Mouse (Mus musculus) forebrain, embryonic 14.5 days (tissue): Measurements from ENCODE around the gene Cacna2d3. TPM values are rescaled to one million over a fixed set of nuclear protein-coding genes. Genes with fewer than 3 reads are reported as not detected.

Experiments
- ATAC-seq: fragments of 200-750 bp; cut with Nextera tagmentation; 2 replicates; pipeline ENCODE4 v1.8.0; 2017; ENCODE audit warnings: mild to moderate bottlenecking, moderate library complexity
- DNase-seq: peaks from one replicate; pipeline ENCODE4 v3.0.0-alpha.2; 2015; ENCODE audit warnings: low spot score
- H3K27ac ChIP-seq: fragments of 300-500 bp; sonication (generic); 2 replicates; pipeline ENCODE4 v1.5.1; 2014; ENCODE audit warnings: low read depth, mild to moderate bottlenecking, control low read depth, low read length, moderate library complexity
- H3K27me3 ChIP-seq: fragments of 300-500 bp; sonication (generic); replicated peaks from 2 replicates; pipeline ENCODE4 v1.6.1; 2014; ENCODE audit warnings: low read length, control low read depth, mixed read lengths; ENCODE audit not compliant: control insufficient read depth, insufficient read depth
- H3K36me3 ChIP-seq: fragments of 300-500 bp; sonication (generic); 2 replicates; pipeline ENCODE4 v1.6.1; 2014; ENCODE audit warnings: low read length, control low read depth; ENCODE audit not compliant: control insufficient read depth, insufficient read depth
- H3K4me1 ChIP-seq: fragments of 300-500 bp; sonication (generic); 2 replicates; pipeline ENCODE4 v1.6.1; 2014; ENCODE audit warnings: antibody characterized with exemption, low read length, control low read depth; ENCODE audit not compliant: control insufficient read depth, insufficient read depth
- H3K4me2 ChIP-seq: fragments of 300-500 bp; sonication (generic); 2 replicates; pipeline ENCODE4 v1.6.1; 2014; ENCODE audit warnings: mild to moderate bottlenecking, control low read depth, low read length
- H3K4me3 ChIP-seq: fragments of 300-500 bp; sonication (generic); 2 replicates; pipeline ENCODE4 v1.5.1; 2014; ENCODE audit warnings: low read depth, low read length, control low read depth
- H3K9ac ChIP-seq: fragments of 300-500 bp; sonication (generic); 2 replicates; pipeline ENCODE4 v1.6.1; 2014; ENCODE audit warnings: mild to moderate bottlenecking, low read length, control low read depth, moderate library complexity
- H3K9me3 ChIP-seq: fragments of 300-500 bp; sonication (generic); replicated peaks from 2 replicates; pipeline ENCODE4 v1.6.1; 2016; ENCODE audit warnings: low read length, control low read depth, mixed read lengths; ENCODE audit not compliant: control insufficient read depth
- WGBS: fragments of 180-500 bp; shearing (Covaris S2); extraction: QIAGEN DNeasy Blood & Tissue Kit; methylation state at CpG from one replicate; pipeline ENCODE4 v1.1.7; 2014; 5-methylcytosine and 5-hydroxymethylcytosine counted together
- polyA plus RNA-seq: library from polyadenylated mRNA; unstranded; fragments of >200 nt; fragmentation: Nextera tagmentation; extraction: Ambion mirVana; gene quantifications from 2 replicates; pipeline ENCODE4 v1.2.1, GENCODE M21; 2014

The Cacna2d3 gene
- polyA plus RNA-seq, 1 experiment from 2014 or later, result 14.5 TPM

- Histone ChIP-seq H3K36me3 (no peaks in the 10 kb centered on the region), H3K4me3 (no peak overlapping the region), H3K27me3 (no peaks in the 10 kb centered on the region), H3K4me2 (peak overlapping the region; percentile 32), H3K27ac (no peak overlapping the region), H3K4me1 (peaks cover 10% of the 10 kb centered on the region), H3K9ac (no peak overlapping the region), H3K9me3 (no peaks in the 10 kb centered on the region)
- ATAC-seq (peak; percentile 66), DNase-seq (peak; percentile 68)
- WGBS, result 4% methylated on average over 4 of the region's 4 CpGs
These were observed 279.2 kb downstream of the Cacna2d3 start for GRCm38 (mm10) chr14:29442476-29442875.

GRCm38 (mm10) chr14:29438666-29439065 lies 283.0 kb downstream of the Cacna2d3 start:
- no peak overlapping the region for H3K4me3 ChIP-seq
- no peaks in the 10 kb centered on the region for H3K27me3 ChIP-seq
- ATAC-seq, result no peak
- no peaks in the 10 kb centered on the region for H3K36me3 ChIP-seq
- H3K9ac ChIP-seq, result no peak overlapping the region
- WGBS, result 85% methylated on average over 7 of the region's 7 CpGs
- no peaks in the 10 kb centered on the region for H3K9me3 ChIP-seq
- H3K27ac ChIP-seq, result no peak overlapping the region
- no peak overlapping the region for H3K4me2 ChIP-seq
- peaks cover 11% of the 10 kb centered on the region for H3K4me1 ChIP-seq
- DNase-seq, result no peak

- Histone ChIP-seq H3K27me3 (no peaks in the 10 kb centered on the region), H3K9me3 (no peaks in the 10 kb centered on the region), H3K4me1 (peaks cover 7% of the 10 kb centered on the region), H3K4me3 (no peak overlapping the region), H3K27ac (no peak overlapping the region), H3K4me2 (no peak overlapping the region), H3K9ac (no peak overlapping the region), H3K36me3 (no peaks in the 10 kb centered on the region)
- WGBS, result 73% methylated on average over 3 of the region's 3 CpGs
- ATAC-seq (no peak), DNase-seq (no peak)
These were observed 283.4 kb downstream of the Cacna2d3 start for GRCm38 (mm10) chr14:29438251-29438650.

- DNase-seq (no peak), ATAC-seq (no peak)
These were observed 286.5 kb downstream of the Cacna2d3 start for GRCm38 (mm10) chr14:29435203-29435602.

GRCm38 (mm10) chr14:29433716-29434115 lies 287.9 kb downstream of the Cacna2d3 start:
- no peak overlapping the region for H3K4me3 ChIP-seq
- no peaks in the 10 kb centered on the region for H3K36me3 ChIP-seq
- H3K9ac ChIP-seq, result no peak overlapping the region
- 54% methylated on average over 3 of the region's 3 CpGs for WGBS
- H3K27me3 ChIP-seq, result no peaks in the 10 kb centered on the region
- H3K4me2 ChIP-seq, result no peak overlapping the region
- no peak overlapping the region; the same call in 1 of the 2 replicates for H3K27ac ChIP-seq
- no peaks in the 10 kb centered on the region for H3K9me3 ChIP-seq
- H3K4me1 ChIP-seq, result peaks cover 2% of the 10 kb centered on the region; the same call in 1 of the 2 replicates
- DNase-seq (no peak), ATAC-seq (no peak)

More at GRCm38 (mm10) chr14:29435203-29435602, 286.5 kb downstream of the Cacna2d3 start:
- peaks cover 2% of the 10 kb centered on the region; the same call in 1 of the 2 replicates for H3K4me1 ChIP-seq
- no peak overlapping the region for H3K27ac ChIP-seq
- H3K9ac ChIP-seq, result no peak overlapping the region
- no peaks in the 10 kb centered on the region for H3K27me3 ChIP-seq
- no peak overlapping the region for H3K4me3 ChIP-seq
- no peaks in the 10 kb centered on the region for H3K36me3 ChIP-seq
- no peaks in the 10 kb centered on the region for H3K9me3 ChIP-seq
- H3K4me2 ChIP-seq, result no peak overlapping the region

- Histone ChIP-seq H3K27me3 (no peaks in the 10 kb centered on the region), H3K36me3 (no peaks in the 10 kb centered on the region), H3K4me2 (no peak overlapping the region), H3K4me3 (no peak overlapping the region), H3K4me1 (peaks cover 2% of the 10 kb centered on the region; the same call in 1 of the 2 replicates), H3K27ac (no peak overlapping the region), H3K9me3 (no peaks in the 10 kb centered on the region), H3K9ac (no peak overlapping the region)
- ATAC-seq, result no peak
- WGBS, result 71% methylated on average over 5 of the region's 5 CpGs
- DNase-seq, result no peak
These were observed 288.5 kb downstream of the Cacna2d3 start for GRCm38 (mm10) chr14:29433076-29433714.

- Histone ChIP-seq H3K36me3 (no peaks in the 10 kb centered on the region), H3K27ac (no peak overlapping the region), H3K9ac (no peak overlapping the region), H3K4me1 (peaks cover 2% of the 10 kb centered on the region; the same call in 1 of the 2 replicates), H3K4me2 (no peak overlapping the region), H3K27me3 (no peaks in the 10 kb centered on the region), H3K9me3 (no peaks in the 10 kb centered on the region), H3K4me3 (no peak overlapping the region)
- 70% methylated on average over 2 of the region's 2 CpGs for WGBS
- DNase-seq (no peak), ATAC-seq (no peak)
These were observed 291.9 kb downstream of the Cacna2d3 start for GRCm38 (mm10) chr14:29429788-29430187.

GRCm38 (mm10) chr14:29425666-29426065 lies 296.0 kb downstream of the Cacna2d3 start:
- no peaks in the 10 kb centered on the region for H3K9me3 ChIP-seq
- no peak overlapping the region for H3K27ac ChIP-seq
- H3K36me3 ChIP-seq, result no peaks in the 10 kb centered on the region
- DNase-seq, result no peak
- no peak overlapping the region for H3K4me2 ChIP-seq
- H3K9ac ChIP-seq, result no peak overlapping the region
- H3K27me3 ChIP-seq, result no peaks in the 10 kb centered on the region
- no peak overlapping the region for H3K4me3 ChIP-seq
- no peak for ATAC-seq
- WGBS, result 64% methylated on average over 3 of the region's 3 CpGs
- H3K4me1 ChIP-seq, result no peaks in the 10 kb centered on the region

- no peak overlapping the region for H3K4me2 ChIP-seq
- no peaks in the 10 kb centered on the region for H3K4me1 ChIP-seq
- DNase-seq (no peak), ATAC-seq (no peak)
- no peak overlapping the region for H3K9ac ChIP-seq
- H3K36me3 ChIP-seq, result no peaks in the 10 kb centered on the region
- no peak overlapping the region for H3K27ac ChIP-seq
- no peak overlapping the region for H3K4me3 ChIP-seq
- 71% methylated on average over 3 of the region's 3 CpGs for whole genome bisulfite sequencing
- no peaks in the 10 kb centered on the region for H3K9me3 ChIP-seq
- no peaks in the 10 kb centered on the region for H3K27me3 ChIP-seq
These were observed 296.5 kb downstream of the Cacna2d3 start for GRCm38 (mm10) chr14:29425208-29425607.
